Mouse (Mus musculus): Measurements from ENCODE around the gene Stk11.

Stk11 gene

GRCm38 (mm10) chr10:80095547-80095946, 20.1 kb upstream of the Stk11 start:
- DNase-seq (ENCODE audit: low read depth, low spot score), result no peak

- no peak for DNase-seq (ENCODE audit: low read depth, low spot score)
Observed at GRCm38 (mm10) chr10:80097275-80097674, 18.3 kb upstream of the Stk11 start.

GRCm38 (mm10) chr10:80098630-80099029, 17.0 kb upstream of the Stk11 start:
- DNase-seq (ENCODE audit: low read depth, low spot score), result no peak

- DNase-seq (ENCODE audit: low read depth, low spot score), result no peak
Observed at GRCm38 (mm10) chr10:80100982-80101381, 14.6 kb upstream of the Stk11 start.

GRCm38 (mm10) chr10:80102216-80102915, 13.2 kb upstream of the Stk11 start:
- DNase-seq (ENCODE audit: low read depth, low spot score), result peak; percentile 87

- no peak for DNase-seq (ENCODE audit: low read depth, low spot score)
Observed at GRCm38 (mm10) chr10:80103032-80103431, 12.6 kb upstream of the Stk11 start.

GRCm38 (mm10) chr10:80104181-80104580, 11.4 kb upstream of the Stk11 start:
- DNase-seq (ENCODE audit: low read depth, low spot score), result no peak

GRCm38 (mm10) chr10:80105460-80105859, 10.1 kb upstream of the Stk11 start, which contains the start of gene Sbno2:
Sbno2 (minus strand) TSS chr10:80105571.
- DNase-seq (ENCODE audit: low read depth, low spot score), result no peak

- DNase-seq (ENCODE audit: low read depth, low spot score), result no peak
Observed at GRCm38 (mm10) chr10:80105926-80106325, 9.7 kb upstream of the Stk11 start.

- DNase-seq (ENCODE audit: low read depth, low spot score), result no peak
Observed at GRCm38 (mm10) chr10:80107678-80108077, 7.9 kb upstream of the Stk11 start.

- peak; percentile 93 for DNase-seq (ENCODE audit: low read depth, low spot score)
Observed at GRCm38 (mm10) chr10:80114341-80115284, 990 bp upstream of the Stk11 start.

GRCm38 (mm10) chr10:80115944-80116335, 337 bp downstream of the Stk11 start:
- no peak for DNase-seq (ENCODE audit: low read depth, low spot score)

GRCm38 (mm10) chr10:80116563-80116926, 942 bp downstream of the Stk11 start:
- no peak for DNase-seq (ENCODE audit: low read depth, low spot score)

- DNase-seq (ENCODE audit: low read depth, low spot score), result no peak
Observed at GRCm38 (mm10) chr10:80116927-80117691, 1.5 kb downstream of the Stk11 start.

- DNase-seq (ENCODE audit: low read depth, low spot score), result no peak
Observed at GRCm38 (mm10) chr10:80117736-80118135, 2.1 kb downstream of the Stk11 start.

GRCm38 (mm10) chr10:80118552-80118951, 2.9 kb downstream of the Stk11 start:
- no peak for DNase-seq (ENCODE audit: low read depth, low spot score)

GRCm38 (mm10) chr10:80120146-80120545, 4.5 kb downstream of the Stk11 start:
- no peak for DNase-seq (ENCODE audit: low read depth, low spot score)

GRCm38 (mm10) chr10:80121639-80122038, 6.0 kb downstream of the Stk11 start:
- no peak for DNase-seq (ENCODE audit: low read depth, low spot score)

GRCm38 (mm10) chr10:80123932-80124562, 8.4 kb downstream of the Stk11 start:
- DNase-seq (ENCODE audit: low read depth, low spot score), result no peak

- no peak for DNase-seq (ENCODE audit: low read depth, low spot score)
Observed at GRCm38 (mm10) chr10:80127920-80128319, 12.3 kb downstream of the Stk11 start.

- no peak for DNase-seq (ENCODE audit: low read depth, low spot score)
Observed at GRCm38 (mm10) chr10:80129846-80130245, 14.2 kb downstream of the Stk11 start.

All from mesoderm, embryonic 11.5 days (tissue).